Mouse (Mus musculus) hindlimb bud, embryonic 11.5 days (tissue): ENCODE results near the gene Phkg2.
A peak's percentile ranks its signal among the peaks of the same experiment; 100 is the strongest.

ENCODE experiments used
- DNase-seq: peaks from one replicate; pipeline ENCODE4 v3.0.0-alpha.2; 2012; ENCODE audit warnings: low read depth, low spot score; ENCODE audit errors: extremely low spot score

The Phkg2 gene

GRCm38 (mm10) chr7:127572895-127573471 is at the start of gene Phkg2:
Phkg2 (plus strand) TSS chr7:127573340.
- DNase-seq = peak; percentile 94

- no peak for DNase-seq
Observed at GRCm38 (mm10) chr7:127541671-127542070, 31.5 kb upstream of the Phkg2 start.

GRCm38 (mm10) chr7:127549116-127549835 is 23.9 kb upstream of the Phkg2 start:
- DNase-seq = no peak

- DNase-seq = no peak
Observed at GRCm38 (mm10) chr7:127551558-127551957, 21.6 kb upstream of the Phkg2 start.

GRCm38 (mm10) chr7:127560580-127560979 is 12.6 kb upstream of the Phkg2 start:
- no peak for DNase-seq

- no peak for DNase-seq
Observed at GRCm38 (mm10) chr7:127561340-127561858, 11.7 kb upstream of the Phkg2 start, which contains the start of gene Tmem265. Tmem265 (plus strand) TSS chr7:127561390.

GRCm38 (mm10) chr7:127564381-127565150 is 8.6 kb upstream of the Phkg2 start:
- DNase-seq = no peak

GRCm38 (mm10) chr7:127573503-127574008 is 416 bp downstream of the Phkg2 start:
- no peak for DNase-seq

- no peak for DNase-seq
Observed at GRCm38 (mm10) chr7:127574115-127574514, 975 bp downstream of the Phkg2 start.

- no peak for DNase-seq
Observed at GRCm38 (mm10) chr7:127583260-127583659, 10.1 kb downstream of the Phkg2 start.

- DNase-seq = no peak
Observed at GRCm38 (mm10) chr7:127585031-127585430, 11.9 kb downstream of the Phkg2 start.

- no peak for DNase-seq
Observed at GRCm38 (mm10) chr7:127586149-127586548, 13.0 kb downstream of the Phkg2 start.

GRCm38 (mm10) chr7:127587196-127587595 is 14.1 kb downstream of the Phkg2 start:
- no peak for DNase-seq

- DNase-seq = peak; percentile 98
Observed at GRCm38 (mm10) chr7:127588011-127588871, 15.1 kb downstream of the Phkg2 start, which contains the start of the genes Ccdc189 and Rnf40. Ccdc189 (minus strand) TSS chr7:127588595. Rnf40 (plus strand) TSS chr7:127588767.

GRCm38 (mm10) chr7:127588901-127589300 is 15.8 kb downstream of the Phkg2 start:
- no peak for DNase-seq

GRCm38 (mm10) chr7:127589637-127590036 is 16.5 kb downstream of the Phkg2 start:
- no peak for DNase-seq

GRCm38 (mm10) chr7:127591108-127591507 is 18.0 kb downstream of the Phkg2 start:
- no peak for DNase-seq

- no peak for DNase-seq
Observed at GRCm38 (mm10) chr7:127592575-127592974, 19.4 kb downstream of the Phkg2 start.

GRCm38 (mm10) chr7:127596747-127597146 is 23.6 kb downstream of the Phkg2 start:
- no peak for DNase-seq

- no peak for DNase-seq
Observed at GRCm38 (mm10) chr7:127600612-127601011, 27.5 kb downstream of the Phkg2 start.
